Mouse (Mus musculus) olfactory bulb, adult 2 months (tissue): ENCODE results near the gene 2310030G06Rik.

Source experiments
- CTCF ChIP-seq: fragments of 200-500 bp; IDR thresholded peaks from 2 replicates; pipeline ENCODE4 v1.5.1; 2012; ENCODE audit warnings: low read depth, mild to moderate bottlenecking, low read length, moderate library complexity; ENCODE audit not compliant: insufficient read depth
- POLR2A ChIP-seq: fragments of 200-500 bp; IDR thresholded peaks from 2 replicates; pipeline ENCODE4 v1.6.1; 2012; ENCODE audit warnings: mild to moderate bottlenecking, low read depth, low read length, moderate library complexity; ENCODE audit not compliant: insufficient read depth

DNA sequence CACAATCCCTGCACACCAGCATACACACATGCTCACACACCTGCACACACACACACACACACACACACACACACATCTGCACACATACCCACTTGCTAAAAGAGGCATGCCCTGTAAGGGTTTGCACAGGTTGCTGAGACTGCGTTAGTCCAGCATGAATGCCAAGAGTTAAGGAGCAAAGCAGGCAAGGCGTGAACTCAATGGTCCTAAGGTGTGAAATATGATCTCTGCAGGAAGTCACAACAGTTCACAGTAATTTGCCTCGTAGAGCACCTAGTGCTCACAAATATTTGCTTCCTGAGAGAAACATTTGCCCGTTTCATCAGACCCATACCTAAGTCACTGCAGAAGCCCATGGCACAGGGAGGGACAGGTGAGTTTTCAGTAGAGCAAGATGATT lies 32.1 kb downstream of the 2310030G06Rik start:
- TF ChIP-seq CTCF, result no peak
- TF ChIP-seq POLR2A, result no peak
